Mouse (Mus musculus): ENCODE results near the gene Strada. TPM values are rescaled to one million over a fixed set of nuclear protein-coding genes. Genes with fewer than 3 reads are reported as not detected.
"Not testable (repeated sequence)": the region's sequence is repeated elsewhere in the genome, so short reads cannot be mapped to it uniquely, and the experiment has no call there.

Gene Strada
- total RNA-seq, 2 experiments from 2014 or later = 11.1 to 12.9 TPM

DNA sequence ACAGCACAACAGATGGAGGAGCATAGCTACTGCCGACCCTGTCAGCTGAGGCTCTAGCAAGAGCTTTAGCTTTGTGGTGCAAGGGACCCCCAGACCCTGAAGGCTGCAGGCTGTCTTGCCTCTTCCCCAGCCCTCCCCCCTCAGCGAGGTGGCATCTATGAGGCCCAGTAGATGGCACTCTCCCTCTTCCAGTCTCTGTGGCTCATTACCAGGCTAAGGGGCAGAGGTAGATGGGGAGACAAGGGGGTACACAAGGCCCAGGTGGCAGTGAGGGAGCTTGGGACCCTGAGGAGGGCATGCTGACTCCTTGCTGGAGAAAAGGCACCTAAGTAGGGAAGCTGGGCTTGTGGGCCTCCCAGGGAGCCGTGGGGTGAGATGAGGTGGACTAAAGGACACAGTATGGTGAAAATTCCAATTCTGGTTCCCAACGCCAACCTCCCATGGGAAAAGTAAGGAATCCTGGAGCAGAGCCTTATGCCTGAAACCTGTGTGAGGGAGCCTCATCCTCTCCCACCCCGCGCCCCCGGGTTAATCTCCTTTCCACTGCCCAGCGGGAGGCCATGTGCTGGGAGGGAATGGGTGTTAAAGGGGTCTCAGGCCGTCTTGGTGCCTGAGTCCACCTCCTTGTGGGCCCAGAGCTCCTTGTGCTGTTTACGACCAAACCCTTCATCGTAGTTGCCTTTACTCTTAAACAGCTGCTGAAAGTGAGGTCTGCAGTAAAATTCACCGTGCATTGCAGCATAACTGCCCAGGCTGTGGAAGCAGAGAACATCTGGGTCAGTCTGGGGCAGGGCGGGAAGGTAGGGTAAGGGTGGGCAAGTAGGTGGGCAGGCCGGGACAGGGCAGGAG, 43.7 kb downstream of the Strada start:
- DNase-seq = peak in 1 of 2 experiments; percentile 35
- intact Hi-C loops (cut with DNase I) = no loop called here

DNA sequence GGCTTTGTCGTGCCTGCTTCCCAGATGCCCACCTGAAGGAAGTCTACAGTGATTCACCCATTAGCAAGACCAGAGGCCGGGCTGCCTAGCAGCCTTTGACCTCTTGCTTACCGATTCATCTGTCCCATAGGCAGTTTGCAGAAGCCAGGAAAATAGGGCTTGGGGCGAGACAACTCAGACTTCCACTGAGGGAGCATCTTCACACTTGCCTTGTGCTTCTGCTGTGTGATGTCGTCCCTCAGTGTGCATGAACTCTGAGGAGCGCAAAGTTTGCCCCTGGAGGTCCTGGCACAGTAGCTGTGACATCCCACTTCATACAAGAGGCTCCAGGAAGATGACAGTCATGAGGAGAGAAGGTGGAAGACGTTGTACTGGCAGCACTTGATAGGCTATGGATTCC, 44.8 kb downstream of the Strada start:
- intact Hi-C loops (cut with DNase I) = loop anchor here (1.0 kb wide), 1 partner anchor 22 kb away; no protein-coding TSS in a partner anchor
- no peak for DNase-seq

GRCm38 (mm10) chr11:106156257-106156656, 45.7 kb downstream of the Strada start:
- intact Hi-C loops (cut with DNase I) = no loop called here
- no peak for DNase-seq

GRCm38 (mm10) chr11:106155761-106156160, 46.2 kb downstream of the Strada start:
- intact Hi-C loops (cut with DNase I) = no loop called here
- no peak for DNase-seq

DNA sequence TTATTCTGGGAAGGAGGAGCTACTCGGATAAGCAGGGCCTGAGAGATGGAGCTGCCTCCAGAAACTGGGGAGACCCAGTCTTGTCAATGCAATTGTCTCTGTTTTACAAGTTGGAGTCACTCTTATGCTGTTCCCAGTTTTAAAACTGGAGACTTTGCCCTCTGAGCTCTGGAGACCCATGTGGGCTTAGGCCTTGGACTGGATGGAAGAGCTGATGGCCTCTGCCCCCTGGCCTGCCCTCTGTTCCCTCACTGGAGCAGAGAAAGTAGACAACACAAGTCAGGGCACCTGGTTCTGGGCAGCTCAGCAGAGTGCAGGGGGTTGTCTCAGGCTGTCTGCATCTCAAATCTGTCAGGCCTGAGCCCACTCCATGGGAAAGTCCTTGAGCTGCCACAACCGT, 47.2 kb downstream of the Strada start:
- intact Hi-C loops (cut with DNase I) = no loop called here
- no peak for DNase-seq

- DNase-seq = no peak
- intact Hi-C loops (cut with DNase I) = no loop called here
Observed at GRCm38 (mm10) chr11:106154091-106154490, 47.9 kb downstream of the Strada start.

DNA sequence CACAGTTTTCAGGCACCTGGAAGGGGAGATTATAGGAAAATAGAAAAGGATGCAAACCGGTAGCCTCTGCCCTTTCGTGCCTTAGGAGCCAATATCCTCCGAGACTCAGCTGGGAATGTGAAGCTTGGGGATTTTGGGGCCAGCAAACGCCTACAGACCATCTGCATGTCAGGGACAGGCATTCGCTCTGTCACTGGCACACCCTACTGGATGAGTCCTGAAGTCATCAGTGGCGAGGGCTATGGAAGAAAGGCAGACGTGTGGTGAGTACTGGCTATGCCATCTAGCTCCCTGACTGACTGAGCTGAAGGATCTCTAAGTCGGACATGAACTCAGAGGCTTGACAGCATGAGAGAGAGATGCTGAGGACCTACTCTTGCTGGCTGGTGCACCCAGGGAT, 49.8 kb downstream of the Strada start:
- no peak for DNase-seq
- intact Hi-C loops (cut with DNase I) = no loop called here

GRCm38 (mm10) chr11:106151219-106151618, 50.7 kb downstream of the Strada start:
- DNase-seq = no peak
- intact Hi-C loops (cut with DNase I) = no loop called here

DNA sequence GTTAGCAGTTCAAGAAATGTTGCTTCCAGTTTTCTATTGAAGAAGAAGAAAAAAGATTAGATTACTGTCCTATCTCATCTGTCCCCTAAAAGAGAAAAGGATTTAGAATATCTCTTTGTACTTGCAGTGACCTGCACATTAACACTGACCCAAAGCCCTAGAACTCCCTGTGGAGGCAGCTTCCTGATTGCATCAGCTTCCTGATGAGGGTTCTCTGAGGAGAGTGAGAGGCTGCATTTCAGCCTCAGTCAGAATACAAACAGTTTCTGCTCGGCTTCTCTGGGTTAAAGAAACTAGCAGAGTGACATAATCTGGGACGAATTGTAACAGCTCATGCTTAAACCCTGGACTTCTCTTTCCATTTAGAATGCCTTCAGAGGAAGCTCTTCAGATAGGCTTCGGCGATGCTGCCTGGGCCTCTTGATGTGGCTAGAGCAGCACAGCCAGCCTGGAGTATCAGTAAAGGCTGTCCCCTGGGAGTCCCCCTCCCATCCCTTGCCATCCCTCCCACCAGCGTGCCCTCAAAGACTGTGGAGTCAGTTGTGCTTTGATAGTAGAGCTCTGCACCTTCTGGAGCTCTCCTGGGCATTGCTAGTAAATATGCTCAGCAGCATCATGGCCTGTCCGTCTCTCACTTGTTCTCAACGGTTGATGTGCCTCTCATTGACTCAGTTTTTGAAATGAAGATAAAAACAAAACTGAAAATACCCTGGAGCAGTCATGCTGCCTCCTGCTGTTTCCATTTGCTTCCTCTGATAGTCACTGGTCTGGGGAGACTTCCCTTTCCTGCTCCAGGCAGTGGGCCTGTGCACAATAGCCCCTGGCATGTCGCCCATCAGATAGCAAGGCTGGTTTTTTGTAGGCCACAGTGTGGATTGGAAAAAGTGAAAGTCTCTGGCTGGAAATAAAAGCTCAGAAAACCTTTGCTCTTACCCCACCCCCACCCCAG, 67.1 kb downstream of the Strada start:
- DNase-seq = peak; percentile 88 to 90
- intact Hi-C loops (cut with DNase I) = loop anchor here (1.0 to 2.0 kb wide), 2 partner anchors 22 to 50 kb away; partner anchors contain the start of gene Map3k3

- intact Hi-C loops (cut with DNase I) = no loop called here
- DNase-seq = no peak
Observed at GRCm38 (mm10) chr11:106132516-106132915, 69.5 kb downstream of the Strada start.

- intact Hi-C loops (cut with DNase I) = no loop called here
- DNase-seq = no peak
Observed at GRCm38 (mm10) chr11:106129477-106129876, 72.5 kb downstream of the Strada start.

- intact Hi-C loops (cut with DNase I) = not testable (repeated sequence)
Observed at GRCm38 (mm10) chr11:106126727-106127373, 75.1 kb downstream of the Strada start.

DNA sequence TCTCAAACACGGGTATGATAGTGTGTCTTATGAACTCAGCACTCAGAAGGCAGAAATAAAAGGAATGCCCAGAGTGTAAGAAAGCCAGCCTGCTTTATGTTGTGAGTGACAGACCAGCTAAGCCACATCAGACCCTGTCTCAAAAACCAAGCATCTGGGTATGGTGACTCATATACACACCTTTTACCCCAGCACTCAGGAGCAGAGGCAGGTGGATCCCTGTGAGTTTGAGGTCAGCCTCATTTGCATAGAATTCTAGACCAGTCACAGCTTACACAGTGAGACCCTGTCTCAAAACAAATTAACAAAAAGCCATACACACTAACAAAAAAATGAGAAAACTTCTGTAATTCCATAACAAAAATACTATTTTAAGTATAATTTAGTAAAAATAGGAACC, 76.1 kb downstream of the Strada start:
- intact Hi-C loops (cut with DNase I) = no loop called here
- DNase-seq = no peak

More at GRCm38 (mm10) chr11:106126727-106127373, 75.1 kb downstream of the Strada start:
- DNase-seq = not testable (repeated sequence)

DNA sequence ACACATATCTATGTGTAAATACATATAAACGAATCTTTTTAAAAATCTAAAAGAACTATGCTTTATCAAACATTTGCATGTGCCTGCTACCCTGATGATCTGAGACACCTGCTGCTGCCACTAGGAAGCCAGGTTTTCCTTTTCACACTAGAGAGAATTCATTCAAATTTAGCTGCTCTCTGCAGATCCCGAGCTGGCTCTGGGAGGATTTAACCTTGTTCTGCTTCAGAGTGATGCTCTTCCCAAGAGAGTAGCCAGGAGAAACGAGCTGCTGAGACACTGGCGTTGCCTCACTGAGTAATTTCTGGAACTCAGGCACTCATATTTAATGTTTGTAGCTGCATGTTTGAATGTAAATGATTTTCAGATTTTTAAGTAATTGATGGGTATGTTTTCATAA, 77.2 kb downstream of the Strada start:
- DNase-seq = no peak
- intact Hi-C loops (cut with DNase I) = no loop called here

DNA sequence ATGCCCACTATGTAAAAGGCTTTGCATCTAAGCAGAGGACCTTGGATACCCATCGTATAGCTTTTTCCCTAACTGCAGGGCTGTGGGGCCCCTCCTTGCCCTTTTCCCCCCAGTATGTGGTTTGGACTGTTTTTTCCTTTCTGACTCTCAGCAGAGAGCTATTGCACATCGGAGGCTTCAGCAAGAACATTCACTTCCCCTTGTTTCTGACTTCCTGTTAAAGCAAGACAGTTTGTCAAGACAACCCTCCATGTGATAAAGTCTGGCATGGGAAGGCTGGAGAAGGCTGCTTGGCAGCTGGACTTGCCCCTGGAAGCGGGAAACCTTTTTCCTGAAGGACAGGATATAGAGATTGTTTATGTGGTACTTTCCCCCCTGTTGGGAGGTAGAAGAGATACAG, 79.2 kb downstream of the Strada start:
- intact Hi-C loops (cut with DNase I) = no loop called here
- peak; percentile 17 to 22 for DNase-seq

GRCm38 (mm10) chr11:106122221-106122620, 79.7 kb downstream of the Strada start:
- intact Hi-C loops (cut with DNase I) = no loop called here
- no peak for DNase-seq

Other genes starting within 250 kb of the Strada start
- gene Cyb561, start 248.8 kb downstream of the Strada start, total RNA-seq (2021) = 10 to 100 TPM in 1 of 2 experiments, 1 to 10 TPM in 1; 8.0 to 15.4 TPM
- 10 to 100 TPM; 20.4 to 29.1 TPM for gene Ace, start 234.2 kb downstream of the Strada start, total RNA-seq (2021)
- not detected for gene Ace3, start 207.5 kb downstream of the Strada start, total RNA-seq (2021)
- gene Kcnh6, start 194.0 kb downstream of the Strada start, total RNA-seq (2021) = under 1 TPM in 1 of 2 experiments, not detected in 1; 0.31 TPM
- gene Dcaf7, start 165.3 kb downstream of the Strada start, total RNA-seq (2021) = 10 to 100 TPM; 54.6 to 57.6 TPM
- 10 to 100 TPM; 49.4 to 50.1 TPM for gene Taco1, start 136.1 kb downstream of the Strada start, total RNA-seq (2021)
- 10 to 100 TPM; 50.5 to 50.6 TPM for gene Map3k3, start 117.6 kb downstream of the Strada start, total RNA-seq (2021)
- gene Gm10840, start 41.3 kb downstream of the Strada start, total RNA-seq (2021) = not detected
- gene Limd2, start 41.3 kb downstream of the Strada start, total RNA-seq (2021) = 10 to 100 TPM; 13.6 to 14.1 TPM
- gene Ccdc47, start 14.2 kb upstream of the Strada start, total RNA-seq (2021) = 10 to 100 TPM; 79.9 to 83.2 TPM
- gene Ddx42, start 14.8 kb upstream of the Strada start, total RNA-seq (2021) = 10 to 100 TPM; 37.3 to 38.8 TPM
- gene Ftsj3, start 53.9 kb upstream of the Strada start, total RNA-seq (2021) = 10 to 100 TPM; 22.3 to 24.7 TPM
- gene Psmc5, start 54.0 kb upstream of the Strada start, total RNA-seq (2021) = 100 to 1,000 TPM; 107 to 109 TPM
- 10 to 100 TPM; 28.1 to 28.4 TPM for gene Smarcd2, start 70.8 kb upstream of the Strada start, total RNA-seq (2021)
- under 1 TPM in 1 of 2 experiments, not detected in 1; 0.07 TPM for gene Tcam1, start 74.5 kb upstream of the Strada start, total RNA-seq (2021)
- gene Gh, start 99.7 kb upstream of the Strada start, total RNA-seq (2021) = not detected
- 1 to 10 TPM; 2.3 to 3.1 TPM for gene Cd79b, start 112.6 kb upstream of the Strada start, total RNA-seq (2021)
- gene Scn4a, start 151.1 kb upstream of the Strada start, total RNA-seq (2021) = 1 to 10 TPM; 3.2 to 3.6 TPM
- under 1 TPM; 0.31 to 0.64 TPM for gene Prr29, start 163.3 kb upstream of the Strada start, total RNA-seq (2021)
- 10 to 100 TPM; 57.1 to 67.0 TPM for gene Icam2, start 185.9 kb upstream of the Strada start, total RNA-seq (2021)

Data from heart, postnatal 10 days (tissue).